Mouse (Mus musculus): ENCODE measurements around the gene Frs2. TPM values are rescaled to one million over a fixed set of nuclear protein-coding genes. Genes with fewer than 3 reads are reported as not detected.
A peak's percentile ranks its signal among the peaks of the same experiment; 100 is the strongest.

Frs2 gene
- polyA plus RNA-seq (2012; rRNA removed) = 16.0 and 18.6 TPM in 2 replicates

- no peak for DNase-seq (ENCODE audit: low read depth)
Measured at GRCm38 (mm10) chr10:117148361-117149003, at the start of gene Frs2. Gene Frs2 (minus strand): TSS chr10:117148534.

- DNase-seq (ENCODE audit: low read depth) = no peak
Measured at GRCm38 (mm10) chr10:117196696-117197095, 48.4 kb upstream of the Frs2 start.

- DNase-seq (ENCODE audit: low read depth) = no peak
Measured at GRCm38 (mm10) chr10:117195748-117196147, 47.4 kb upstream of the Frs2 start.

- peak; percentile 52 for DNase-seq (ENCODE audit: low read depth)
Measured at GRCm38 (mm10) chr10:117195005-117195404, 46.7 kb upstream of the Frs2 start.

- DNase-seq (ENCODE audit: low read depth) = no peak
Measured at GRCm38 (mm10) chr10:117193364-117193763, 45.0 kb upstream of the Frs2 start.

- no peak for DNase-seq (ENCODE audit: low read depth)
Measured at GRCm38 (mm10) chr10:117185399-117186089, 37.2 kb upstream of the Frs2 start.

- no peak for DNase-seq (ENCODE audit: low read depth)
Measured at GRCm38 (mm10) chr10:117181098-117181497, 32.8 kb upstream of the Frs2 start.

GRCm38 (mm10) chr10:117174645-117175044 lies 26.3 kb upstream of the Frs2 start:
- no peak for DNase-seq (ENCODE audit: low read depth)

GRCm38 (mm10) chr10:117173566-117174438 lies 25.5 kb upstream of the Frs2 start:
- no peak for DNase-seq (ENCODE audit: low read depth)

- DNase-seq (ENCODE audit: low read depth) = no peak
Measured at GRCm38 (mm10) chr10:117173111-117173510, 24.8 kb upstream of the Frs2 start.

- DNase-seq (ENCODE audit: low read depth) = no peak
Measured at GRCm38 (mm10) chr10:117172069-117172468, 23.7 kb upstream of the Frs2 start.

- DNase-seq (ENCODE audit: low read depth) = no peak
Measured at GRCm38 (mm10) chr10:117166785-117167425, 18.6 kb upstream of the Frs2 start.

- DNase-seq (ENCODE audit: low read depth) = no peak
Measured at GRCm38 (mm10) chr10:117162662-117163061, 14.3 kb upstream of the Frs2 start.

GRCm38 (mm10) chr10:117160099-117160498 lies 11.8 kb upstream of the Frs2 start:
- DNase-seq (ENCODE audit: low read depth) = no peak

- DNase-seq (ENCODE audit: low read depth) = no peak
Measured at GRCm38 (mm10) chr10:117152247-117152646, 3.9 kb upstream of the Frs2 start.

GRCm38 (mm10) chr10:117151676-117152075 lies 3.3 kb upstream of the Frs2 start:
- no peak for DNase-seq (ENCODE audit: low read depth)

GRCm38 (mm10) chr10:117151241-117151640 lies 2.9 kb upstream of the Frs2 start:
- DNase-seq (ENCODE audit: low read depth) = no peak

- DNase-seq (ENCODE audit: low read depth) = no peak
Measured at GRCm38 (mm10) chr10:117150764-117151163, 2.4 kb upstream of the Frs2 start.

GRCm38 (mm10) chr10:117149942-117150617 lies 1.7 kb upstream of the Frs2 start:
- DNase-seq (ENCODE audit: low read depth) = no peak

- no peak for DNase-seq (ENCODE audit: low read depth)
Measured at GRCm38 (mm10) chr10:117149241-117149640, 907 bp upstream of the Frs2 start.

Measured in gonadal fat pad, adult 2 months (tissue).